ENCODE assay signal across 9 mouse cellular contexts in genomic region chr13:93143819-93144283, GRCm38 (mm10). TPM values are rescaled to one million over a fixed set of nuclear protein-coding genes. Genes with fewer than 3 reads are reported as not detected.
DNase-seq lines count a peak whose midpoint lies in the region; ATAC-seq and TF ChIP-seq lines count a peak whose summit lies in the region.
"Had no signal": no experiment of that assay in that cellular context is flagged by ENCODE, and none has a peak within 500 bp of the region (broad histone marks: within the 10 kb centered on the region; RNA-seq: fewer than 3 reads in every experiment).

No protein-coding gene starts in this region.

- peaks cover 2% of the 10 kb centered on the region; the same call in 1 of the 2 replicates for H3K36me3 ChIP-seq in ES-Bruce4 (ENCODE audit: control insufficient read depth, insufficient read depth, low read length, poor library complexity, severe bottlenecking)
- peaks cover under 1% of the 10 kb centered on the region; the same call in 1 of the 2 replicates for H3K36me3 ChIP-seq in intestine, postnatal 0 days (ENCODE audit: control insufficient read depth, insufficient read depth)
- H3K36me3 ChIP-seq in neural tube, embryonic 12.5 days: 0 out of 2 replicates have a peak, but pooled peaks cover 8% of the 10 kb centered on the region

- TF ChIP-seq POLR2A in ES-Bruce4 (IDR thresholded peaks at IDR 0.05; ENCODE audit: insufficient read depth, low read length): no peak

- no peak overlapping the region for H3K27ac ChIP-seq in ES-Bruce4 (ENCODE audit: insufficient read depth, low read length)
- H3K27ac ChIP-seq in intestine, postnatal 0 days (ENCODE audit: low read depth, low read length): no peak overlapping the region
- no peak overlapping the region for H3K27ac ChIP-seq in neural tube, embryonic 12.5 days

- TF ChIP-seq CTCF in ES-Bruce4 (IDR thresholded peaks at IDR 0.05; ENCODE audit: low read depth, low read length): no peak
- TF ChIP-seq CTCF in intestine, postnatal 0 days (IDR thresholded peaks at IDR 0.05; ENCODE audit: low read depth): no peak

- DNase-seq in heart, adult 18-20 months: peak; percentile 20 to 44
- no peak for DNase-seq in heart, adult 8-10 months (ENCODE audit: low spot score)
- DNase-seq in gastrocnemius, adult 18-20 months (ENCODE audit: low spot score): peak; percentile 74
- no peak for DNase-seq in frontal cortex, postnatal 10 days (ENCODE audit: low spot score in 2 of 2)
- DNase-seq in adrenal gland, adult 8-10 months: no peak

- WGBS in intestine, postnatal 0 days: 10% methylated on average over 10 of the region's 11 CpGs
- WGBS in neural tube, embryonic 12.5 days: 31% methylated on average over 11 of the region's 11 CpGs

- H3K4me3 ChIP-seq in ES-Bruce4 (ENCODE audit: low read depth, low read length): peak overlapping the region; percentile 39
- H3K4me3 ChIP-seq in intestine, postnatal 0 days (ENCODE audit: low read depth, low read length): peak overlapping the region; percentile 47
- H3K4me3 ChIP-seq in neural tube, embryonic 12.5 days: peak overlapping the region; percentile 37

- no peaks in the 10 kb centered on the region for H3K4me1 ChIP-seq in ES-Bruce4 (ENCODE audit: control insufficient read depth, insufficient read depth, low read length)
- no peaks in the 10 kb centered on the region for H3K4me1 ChIP-seq in intestine, postnatal 0 days (replicated peaks; ENCODE audit: control insufficient read depth, insufficient read depth, low read length)
- H3K4me1 ChIP-seq in neural tube, embryonic 12.5 days: peaks cover 15% of the 10 kb centered on the region; the same call in 1 of the 2 replicates

- H3K4me2 ChIP-seq in intestine, postnatal 0 days (replicated peaks; ENCODE audit: low read depth): peak overlapping the region; percentile 79
- H3K4me2 ChIP-seq in neural tube, embryonic 12.5 days (replicated peaks): peak overlapping the region; percentile 84

- no peaks in the 10 kb centered on the region for H3K9me3 ChIP-seq in ES-Bruce4 (replicated peaks; ENCODE audit: control insufficient read depth, insufficient read depth, low read length, poor library complexity, severe bottlenecking)
- H3K9me3 ChIP-seq in intestine, postnatal 0 days (ENCODE audit: control insufficient read depth): no peaks in the 10 kb centered on the region
- H3K9me3 ChIP-seq in neural tube, embryonic 12.5 days: no peaks in the 10 kb centered on the region

- TF ChIP-seq EP300 in ES-Bruce4 (IDR thresholded peaks at IDR 0.05; ENCODE audit: insufficient read depth, low read depth, low read length): no peak

- peak; percentile 77 for ATAC-seq in intestine, postnatal 0 days
- peak; percentile 26 for ATAC-seq in neural tube, embryonic 12.5 days (ENCODE audit: low FRiP score, low read depth)

- no peaks in the 10 kb centered on the region for H3K27me3 ChIP-seq in ES-Bruce4 (ENCODE audit: control insufficient read depth, insufficient read depth, low read length, poor library complexity, severe bottlenecking)
- no peaks in the 10 kb centered on the region for H3K27me3 ChIP-seq in intestine, postnatal 0 days (replicated peaks; ENCODE audit: control insufficient read depth, insufficient read depth, low read length)
- H3K27me3 ChIP-seq in neural tube, embryonic 12.5 days (replicated peaks): no peaks in the 10 kb centered on the region
- H3K27me3 ChIP-seq: CH12.LX had no signal

- 0 out of 2 replicates have a peak overlapping the region, but pooled peaks have one; percentile 12 for H3K9ac ChIP-seq in ES-Bruce4 (ENCODE audit: low read depth, poor library complexity, severe bottlenecking)
- peak overlapping the region; percentile 45 for H3K9ac ChIP-seq in intestine, postnatal 0 days (ENCODE audit: low read depth, low read length)
- peak overlapping the region; percentile 54; the same call in 1 of the 2 replicates for H3K9ac ChIP-seq in neural tube, embryonic 12.5 days

RNA-seq across cellular contexts. Expression of gene Cmya5, which starts 0.7 kb away (rescaled TPM):
- 100 to 1,000 TPM; 336 to 366 TPM for total RNA-seq in heart, adult 18-20 months (2021)
- 100 to 1,000 TPM; 378 to 419 (median 409) TPM for total RNA-seq in heart, adult 8-10 months (2022)
- 0.04 TPM in 1 of 2 replicates, not detected in the other for polyA plus RNA-seq in ES-Bruce4 (2011; ENCODE audit: insufficient read depth, insufficient read length, low read depth, missing spikeins)
- 1,000 to 10,000 TPM; 1,374 to 1,544 TPM for total RNA-seq in gastrocnemius, adult 18-20 months (2021)
- polyA plus RNA-seq in intestine, postnatal 0 days (2015; fragmentation: Nextera tagmentation; extraction: Ambion mirVana): 0.04 and 0.08 TPM in 2 replicates
- 0.06 and 0.10 TPM in 2 replicates for polyA plus RNA-seq in neural tube, embryonic 12.5 days (2016; fragmentation: Nextera tagmentation; extraction: Ambion mirVana)
- total RNA-seq in adrenal gland, adult 8-10 months (2022): under 1 TPM; 0.23 to 0.65 (median 0.43) TPM

RNA-seq across cellular contexts. Expression of gene Tent2, which starts 48.3 kb away (rescaled TPM):
- 10 to 100 TPM; 13.5 to 14.8 TPM for total RNA-seq in heart, adult 18-20 months (2021)
- 10 to 100 TPM; 10.7 to 14.7 (median 12.1) TPM for total RNA-seq in heart, adult 8-10 months (2022)
- 100 and 103 TPM in 2 replicates for polyA plus RNA-seq in ES-Bruce4 (2011; ENCODE audit: insufficient read depth, insufficient read length, low read depth, missing spikeins)
- 10 to 100 TPM; 11.3 to 12.6 TPM for total RNA-seq in gastrocnemius, adult 18-20 months (2021)
- 39.3 and 40.3 TPM in 2 replicates for polyA plus RNA-seq in intestine, postnatal 0 days (2015; fragmentation: Nextera tagmentation; extraction: Ambion mirVana)
- 57.1 and 62.3 TPM in 2 replicates for polyA plus RNA-seq in neural tube, embryonic 12.5 days (2016; fragmentation: Nextera tagmentation; extraction: Ambion mirVana)
- 10 to 100 TPM; 27.2 to 49.5 (median 35.1) TPM for total RNA-seq in adrenal gland, adult 8-10 months (2022)

Comparison
In these comparisons a context has a peak if more than half of its experiments do, and no peak if none do; other contexts are left out.
1. DNase-seq: peak in heart, adult 18-20 months (2 of 2) and gastrocnemius, adult 18-20 months (single experiment); none in heart, adult 8-10 months (single experiment), frontal cortex, postnatal 10 days (0 of 2) and adrenal gland, adult 8-10 months (single experiment).
2. RNA of gene Cmya5, which starts 0.7 kb away (total RNA-seq): 1,374 to 1,544 TPM in gastrocnemius, adult 18-20 months, 378 to 419 TPM in heart, adult 8-10 months and 336 to 366 TPM in heart, adult 18-20 months; 0.23 to 0.65 TPM in adrenal gland, adult 8-10 months; every median in the first group is over 100 times any median in the second.
3. Peak in every context shown above with its lines, with median percentiles within 50 percentile points of each other: H3K4me3 ChIP-seq and H3K9ac ChIP-seq.